Mouse (Mus musculus) mesoderm, embryonic 11.5 days (tissue): ENCODE results near the gene Mrpl2.

Experiments
- DNase-seq: peaks from one replicate; pipeline ENCODE4 v3.0.0-alpha.2; 2012; ENCODE audit warnings: low read depth, low spot score

Mrpl2 gene

DNA sequence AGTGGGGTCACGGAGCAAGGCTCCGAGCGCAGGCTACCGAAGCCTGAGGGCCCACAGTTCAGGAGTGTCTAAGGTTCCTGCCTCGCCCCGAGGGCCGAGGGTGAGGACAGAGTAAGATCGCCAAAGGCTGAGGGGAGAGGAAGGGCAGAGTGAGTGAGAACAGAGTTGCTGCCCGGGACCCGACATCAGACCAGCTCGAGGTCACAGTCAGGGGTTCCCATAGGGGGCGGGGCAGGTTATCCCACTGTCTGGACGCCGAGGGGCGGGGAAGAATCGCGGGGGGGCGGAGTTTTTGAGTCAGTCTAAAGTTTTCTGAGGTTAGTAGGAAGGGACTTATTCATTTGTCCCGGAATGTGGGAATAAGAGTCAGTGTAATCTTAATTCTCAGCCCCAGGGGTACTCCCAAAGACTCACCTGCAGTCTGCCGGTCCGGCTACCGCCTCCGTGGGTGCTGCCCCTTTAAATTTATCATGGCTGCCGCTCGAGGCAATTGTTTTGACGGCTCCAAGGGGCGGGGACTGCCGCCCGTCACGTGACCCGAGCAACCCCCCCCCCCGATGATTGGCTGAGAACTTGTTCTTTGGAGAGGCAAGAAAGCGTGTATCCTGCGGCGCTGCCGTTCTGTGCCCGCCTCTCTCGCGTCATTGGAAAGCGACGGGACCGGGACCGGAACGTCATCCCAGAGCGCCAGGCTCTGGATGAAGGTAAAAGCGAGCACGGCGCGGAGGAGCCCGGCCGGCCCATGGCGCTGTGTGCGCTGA lies at the start of gene Mrpl2, which contains the start of gene Klc4:
Gene Mrpl2, plus strand, starts transcription at position 669 of the 761 bp plus-strand sequence.
Gene Klc4, minus strand, starts transcription at position 462 of the 761 bp plus-strand sequence.
- peak; percentile 99 for DNase-seq

DNA sequence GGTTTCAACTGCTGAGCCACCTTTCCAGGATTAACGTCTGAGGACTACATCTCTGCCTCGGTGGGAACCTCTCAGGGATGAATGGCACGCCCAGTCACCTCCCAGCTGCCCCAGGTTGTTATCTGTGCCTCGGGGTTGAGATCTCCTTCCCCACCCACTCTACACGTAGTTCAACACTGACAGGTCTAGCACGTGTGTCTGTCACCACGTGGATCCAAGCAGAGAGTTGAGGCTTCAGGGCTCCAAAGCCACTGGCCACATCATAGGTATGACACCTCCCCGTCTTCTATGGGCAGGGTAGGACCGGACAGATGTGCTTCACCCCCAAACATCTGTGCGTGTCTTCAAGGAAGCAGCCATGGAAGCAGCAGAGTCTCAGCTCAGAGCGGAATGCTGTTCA lies 48.1 kb upstream of the Mrpl2 start:
- DNase-seq: no peak

DNA sequence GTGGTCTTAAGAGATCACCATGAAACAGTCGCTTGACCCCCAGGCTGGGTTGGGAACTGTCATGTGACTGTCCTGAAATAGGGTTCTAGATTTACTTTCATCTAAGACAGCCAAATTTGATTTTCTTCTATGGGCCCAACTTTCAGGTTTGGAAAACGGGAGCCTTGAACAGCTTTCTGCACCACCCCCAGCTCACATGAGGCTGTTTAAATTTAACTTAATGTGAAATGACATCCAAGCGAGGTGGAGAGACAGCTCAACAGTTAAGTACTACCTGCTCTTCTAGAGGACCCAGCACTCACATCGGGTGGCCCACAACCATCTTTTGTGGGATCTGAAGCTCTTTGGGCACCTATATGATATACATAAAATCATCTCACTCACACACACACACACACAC lies 47.1 kb upstream of the Mrpl2 start:
- DNase-seq: no peak

DNA sequence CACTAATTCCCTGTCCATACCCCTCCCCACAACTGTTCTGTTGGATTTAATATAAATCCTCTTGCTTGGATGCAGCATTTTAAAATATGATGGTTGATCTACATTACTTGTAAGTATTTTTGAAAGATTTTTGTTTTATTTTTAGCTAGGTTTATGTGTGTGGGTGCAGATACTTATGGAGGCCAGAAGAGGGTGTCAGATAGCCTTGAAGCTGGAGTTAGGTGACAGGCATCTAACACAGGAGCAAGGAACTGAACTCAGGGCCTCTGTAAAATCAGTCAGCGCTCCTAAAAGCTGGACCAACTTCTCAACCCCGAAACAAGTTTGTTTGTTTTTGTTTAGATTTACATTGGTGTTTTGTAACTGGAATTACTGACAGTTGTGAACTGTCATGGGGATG lies 45.5 kb upstream of the Mrpl2 start:
- DNase-seq: no peak

DNA sequence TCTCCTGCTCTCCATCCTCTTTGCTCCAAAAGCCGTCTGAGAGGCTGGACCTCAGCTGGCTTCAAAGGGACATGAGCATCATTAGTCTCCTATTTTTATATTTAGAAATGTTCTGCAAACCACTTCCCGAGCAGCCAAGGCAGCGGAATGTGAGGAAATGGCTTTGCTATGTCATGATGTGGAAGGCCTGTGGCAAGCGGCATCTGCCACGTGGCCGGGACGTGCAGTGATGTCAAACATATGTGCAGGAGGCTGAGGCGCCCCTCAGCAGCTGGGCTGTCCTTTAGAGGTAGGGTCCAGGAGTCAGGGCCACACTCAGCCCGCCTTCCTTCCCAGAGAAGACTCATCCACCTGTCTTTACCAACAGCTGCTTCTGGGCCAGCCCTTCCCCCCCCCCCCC lies 43.8 kb upstream of the Mrpl2 start:
- DNase-seq: peak; percentile 51

DNA sequence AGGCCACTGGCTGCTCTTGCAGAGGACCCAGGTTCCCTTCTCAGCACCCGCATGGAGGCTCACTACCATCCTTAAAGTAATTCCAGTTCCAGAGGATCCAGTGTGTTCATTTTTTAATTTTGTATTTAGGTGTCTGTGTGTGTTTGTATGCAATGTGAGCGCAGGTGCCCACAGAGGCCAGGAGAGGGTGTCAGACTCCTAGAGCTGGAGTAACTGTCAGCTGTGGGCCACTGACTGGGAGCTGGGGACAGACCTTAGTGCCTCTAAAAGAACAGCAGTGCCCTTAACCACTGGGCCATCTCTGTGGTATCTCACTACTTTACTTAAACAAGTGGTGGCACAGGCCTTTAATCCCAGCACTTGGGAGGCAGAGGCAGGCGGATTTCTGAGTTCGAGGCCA lies 42.8 kb upstream of the Mrpl2 start:
- no peak for DNase-seq

DNA sequence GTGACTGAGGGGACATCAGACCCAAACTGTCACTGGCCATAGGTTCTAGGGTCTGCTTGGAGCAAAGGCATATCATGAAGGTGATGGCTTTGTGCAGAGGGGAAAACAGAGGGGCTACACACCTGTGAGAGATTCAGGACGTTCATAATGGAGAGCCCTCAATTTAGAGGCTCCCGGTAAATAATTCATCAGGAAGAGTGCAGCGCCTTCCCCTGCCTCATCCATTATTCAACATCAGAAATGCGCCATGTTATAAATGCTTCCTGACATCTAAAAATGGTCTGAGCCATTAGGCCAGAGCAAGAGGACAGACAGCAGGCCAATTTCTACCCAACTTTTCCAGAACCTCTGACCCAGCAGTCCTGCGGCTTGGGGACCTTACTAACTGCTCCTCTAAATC lies 40.9 kb upstream of the Mrpl2 start:
- DNase-seq: no peak

DNA sequence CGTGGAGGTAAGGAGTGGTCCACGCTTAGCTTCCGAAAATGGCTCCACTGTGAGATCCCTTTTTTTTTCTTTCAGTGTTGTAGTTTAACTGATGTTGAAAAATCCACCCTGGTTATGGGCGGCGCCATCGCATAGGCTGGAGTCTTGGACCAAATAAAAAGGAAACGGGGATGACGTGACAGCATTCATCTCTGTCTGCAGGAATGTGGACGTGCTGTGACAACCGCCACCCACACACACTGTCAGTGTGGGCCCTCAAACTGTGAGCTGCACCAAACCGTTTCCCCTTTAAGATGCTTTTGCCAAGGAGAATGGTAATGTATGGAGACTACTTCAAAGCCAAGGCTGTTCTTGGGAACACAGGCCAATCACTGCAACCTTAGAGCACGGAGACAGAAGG lies 40.0 kb upstream of the Mrpl2 start:
- no peak for DNase-seq

DNA sequence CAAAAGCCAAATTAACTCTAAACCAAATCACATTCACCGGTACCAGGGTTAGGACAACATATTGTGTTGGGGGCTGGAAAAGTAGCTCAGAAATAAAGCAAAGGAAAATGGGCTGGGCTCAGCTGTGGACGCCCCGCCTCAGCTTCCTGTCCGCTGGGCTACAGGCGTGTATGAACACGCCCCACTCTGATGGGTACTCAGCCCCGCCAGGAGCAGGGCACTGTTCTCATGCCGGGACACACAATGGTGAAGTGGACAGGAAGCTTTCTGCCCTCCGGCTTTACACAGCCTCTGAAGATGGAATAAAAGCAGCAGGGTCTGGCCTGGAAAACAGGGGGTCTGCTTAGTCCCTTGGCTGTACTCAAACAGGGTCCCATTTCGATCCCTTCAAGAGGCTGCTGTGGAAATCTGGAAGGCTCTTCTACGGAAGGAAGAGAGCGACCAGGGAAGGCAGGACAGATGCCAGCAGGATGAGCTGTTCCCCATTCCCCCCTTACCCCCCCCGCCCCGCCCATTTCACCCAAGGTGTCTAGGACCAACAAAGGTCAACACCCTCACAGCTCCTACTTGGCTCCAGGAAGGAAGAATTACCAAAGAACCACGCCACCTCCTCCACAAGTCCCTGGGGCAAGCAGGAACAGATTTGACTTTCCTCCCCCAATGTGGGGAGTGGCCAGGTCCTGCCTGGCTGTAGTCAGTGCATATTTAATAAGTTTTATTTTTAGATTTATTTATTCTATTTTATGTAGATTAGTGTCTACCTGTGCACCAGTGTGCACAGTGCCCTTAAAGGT lies 36.1 kb upstream of the Mrpl2 start:
- no peak for DNase-seq

DNA sequence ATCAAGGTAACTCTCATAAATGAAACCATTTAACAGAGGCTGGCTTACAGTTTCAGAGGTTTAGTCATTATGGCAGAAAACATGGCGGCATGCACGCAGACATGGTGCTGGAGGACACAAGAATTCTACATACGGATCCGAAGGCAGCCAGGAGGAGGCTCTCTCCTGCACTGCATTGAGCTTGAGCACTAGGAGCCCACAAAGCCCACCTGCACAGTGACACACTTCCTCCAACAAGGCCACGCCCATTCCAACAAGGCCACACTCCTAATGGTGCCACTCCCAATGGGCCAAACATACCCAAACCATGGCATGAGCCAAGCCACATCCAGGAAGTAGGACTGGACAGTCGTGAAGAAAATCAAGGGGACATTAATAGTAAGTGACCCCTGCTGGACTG lies 34.7 kb upstream of the Mrpl2 start:
- DNase-seq: no peak

DNA sequence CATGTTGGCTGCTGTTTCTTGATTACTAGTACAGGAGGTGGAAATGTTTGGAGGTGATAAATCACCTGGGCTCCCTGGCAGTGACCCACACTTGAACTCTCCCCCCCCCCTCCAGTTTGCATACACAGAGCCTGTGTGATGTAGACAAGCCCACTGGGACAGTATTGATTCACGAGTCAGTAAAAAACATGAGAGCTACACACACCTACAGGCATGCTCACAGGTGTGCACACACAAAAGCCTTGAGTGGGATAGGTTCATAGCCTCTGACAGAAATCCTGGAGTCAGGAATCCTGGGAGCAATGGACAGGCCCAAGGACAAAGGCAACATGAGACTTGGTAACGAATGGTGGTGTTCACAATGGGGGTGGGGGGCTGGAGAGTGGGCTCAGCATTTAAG lies 33.8 kb upstream of the Mrpl2 start:
- no peak for DNase-seq

DNA sequence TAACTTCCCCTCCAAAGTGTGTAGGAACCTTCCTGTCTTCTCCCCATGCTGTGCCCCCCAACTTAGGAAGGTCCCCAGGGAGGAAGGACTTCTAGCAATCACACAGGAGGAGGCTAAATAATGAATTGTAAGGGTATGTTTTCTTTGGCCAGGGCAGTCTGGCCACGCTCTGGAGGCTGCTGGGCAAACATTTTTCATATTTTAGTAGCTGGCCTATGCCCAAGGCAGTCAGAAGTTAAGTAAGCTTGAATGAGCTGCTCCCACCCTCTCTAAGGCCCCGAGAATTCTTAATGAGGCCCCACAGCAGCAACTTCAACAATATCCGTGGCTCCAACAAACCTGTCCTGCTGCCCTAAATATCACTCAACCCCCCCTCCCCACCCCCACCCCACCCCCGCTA lies 33.2 kb upstream of the Mrpl2 start:
- no peak for DNase-seq

DNA sequence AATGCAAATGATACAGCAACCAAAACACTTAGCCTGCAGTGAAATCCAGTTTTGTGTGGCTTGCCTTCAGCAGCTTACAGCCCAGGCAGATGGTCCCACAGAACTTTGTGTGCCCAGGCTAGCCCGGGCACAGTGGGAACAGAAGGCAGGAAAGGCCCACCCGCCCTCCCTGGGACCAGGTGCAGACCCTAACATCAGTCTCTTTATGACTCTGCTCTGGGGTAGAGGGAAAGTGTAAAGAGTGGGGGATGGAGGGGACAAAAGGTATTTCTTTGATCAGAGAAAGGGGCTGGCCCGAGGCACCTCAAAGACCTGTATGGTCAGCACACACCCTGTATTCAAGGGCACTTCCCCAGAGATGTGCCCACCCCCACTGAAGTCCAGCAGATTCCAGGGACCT lies 32.8 kb upstream of the Mrpl2 start:
- no peak for DNase-seq

DNA sequence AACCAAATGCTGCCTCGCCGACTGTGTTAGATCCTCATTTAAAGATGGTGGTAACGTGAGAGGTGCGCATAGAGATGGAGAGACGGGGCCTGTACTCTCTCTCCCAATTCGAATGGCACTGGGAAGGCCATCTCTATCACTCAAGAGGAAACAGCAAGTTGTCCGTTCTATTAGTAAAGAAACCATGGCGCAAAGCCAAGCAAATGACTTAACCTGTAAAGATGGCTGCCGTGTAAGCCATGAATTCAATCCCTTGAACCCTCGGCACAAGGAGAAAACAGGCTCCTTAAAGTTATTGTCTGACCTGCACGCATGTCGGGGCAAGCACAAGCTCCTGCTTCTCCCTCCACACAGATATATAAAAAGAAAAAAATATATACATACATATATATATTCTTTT lies 28.2 kb upstream of the Mrpl2 start:
- no peak for DNase-seq

DNA sequence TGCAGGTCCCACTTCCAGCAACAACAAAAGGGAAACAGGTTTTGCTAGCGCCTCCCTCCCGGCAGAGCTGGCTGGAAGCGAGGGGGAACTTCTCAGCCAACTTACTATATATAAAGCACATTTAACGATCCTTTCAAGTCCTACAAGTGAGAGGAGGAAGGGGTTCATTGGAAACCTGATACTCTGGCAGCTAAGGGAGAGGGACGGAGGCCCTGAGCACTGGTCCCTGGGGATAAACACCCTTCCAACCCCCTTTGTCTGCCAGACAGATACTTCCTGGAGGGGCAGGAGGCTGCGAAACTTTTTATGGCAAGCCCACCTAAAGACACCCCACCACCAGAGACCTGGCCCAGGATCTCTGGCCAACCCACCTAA lies 27.6 kb upstream of the Mrpl2 start:
- DNase-seq: peak; percentile 49

DNA sequence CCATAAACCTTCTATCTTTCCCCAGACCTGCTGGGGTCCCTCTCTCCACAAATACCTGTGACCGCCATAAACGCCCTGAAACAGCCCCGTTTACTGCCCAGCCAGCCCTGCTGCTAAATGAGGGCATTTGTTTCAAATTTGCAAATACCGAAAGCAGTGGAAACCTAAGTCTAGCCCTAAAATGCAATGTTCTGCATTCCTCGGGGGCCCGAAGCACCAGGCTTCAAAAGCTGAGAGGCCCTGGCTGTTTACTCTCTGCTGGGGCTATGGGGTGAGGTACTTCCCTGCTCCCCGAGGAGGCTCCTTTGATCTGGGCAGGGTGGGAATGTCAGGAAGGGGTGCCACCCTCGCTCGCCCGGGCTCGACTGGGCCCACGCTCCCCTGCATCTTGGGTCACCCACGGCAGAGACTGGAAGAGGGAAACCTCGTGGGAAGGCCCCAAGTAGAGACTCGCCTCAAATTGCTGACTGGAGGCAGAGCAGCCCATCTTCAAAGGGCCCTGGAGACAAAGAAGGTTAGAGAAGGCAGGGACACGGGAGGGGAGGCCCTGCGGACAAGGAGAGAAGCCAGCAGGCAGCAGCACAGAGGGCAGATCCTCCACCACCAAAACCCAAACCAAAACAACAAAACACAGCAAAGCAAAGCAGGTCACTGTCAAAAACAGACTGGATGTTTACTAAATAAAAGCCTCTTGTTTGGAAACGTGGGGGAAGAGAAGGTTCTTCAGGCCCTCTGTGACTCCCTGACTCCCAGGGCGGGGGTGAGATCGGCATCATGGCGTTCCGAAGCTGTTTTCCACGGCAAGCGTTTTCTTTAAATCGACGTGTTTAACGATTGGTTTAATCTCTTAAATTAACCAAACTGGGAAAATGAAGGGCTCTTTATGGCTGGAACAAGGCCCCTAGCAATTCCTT lies 27.0 kb upstream of the Mrpl2 start:
- DNase-seq: no peak

DNA sequence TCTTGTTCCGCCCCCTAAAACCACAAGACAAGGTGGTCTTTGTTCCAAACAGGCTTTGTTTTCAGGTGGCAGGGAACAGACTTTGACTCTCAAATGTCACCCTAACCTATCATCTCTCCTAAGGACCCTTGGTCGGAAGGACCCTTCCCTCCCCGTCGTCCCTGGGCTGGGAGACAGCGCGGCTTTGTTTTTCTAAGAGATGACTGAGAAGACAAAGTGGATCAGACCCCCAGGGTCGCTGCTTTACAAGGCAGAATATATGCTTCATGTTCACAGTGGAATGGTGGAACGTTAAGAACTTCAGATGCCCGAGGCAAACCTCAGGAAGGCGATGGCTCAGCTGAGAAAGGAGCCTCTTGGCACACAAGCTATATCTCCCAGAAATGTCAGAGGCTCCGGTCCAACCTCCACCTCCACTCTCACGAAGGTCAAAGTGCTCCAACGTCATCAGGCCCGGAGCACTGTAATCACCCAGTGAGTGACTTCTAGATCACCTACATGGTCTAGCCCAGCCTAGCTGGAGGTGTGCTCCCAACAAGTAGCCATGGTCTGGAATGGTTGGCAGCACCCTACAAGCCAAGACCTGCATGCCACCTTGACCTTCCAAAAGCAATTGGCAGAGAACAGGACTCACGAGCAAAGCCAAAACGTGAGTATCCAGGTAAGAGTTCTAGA lies 26.2 kb upstream of the Mrpl2 start:
- DNase-seq: no peak

DNA sequence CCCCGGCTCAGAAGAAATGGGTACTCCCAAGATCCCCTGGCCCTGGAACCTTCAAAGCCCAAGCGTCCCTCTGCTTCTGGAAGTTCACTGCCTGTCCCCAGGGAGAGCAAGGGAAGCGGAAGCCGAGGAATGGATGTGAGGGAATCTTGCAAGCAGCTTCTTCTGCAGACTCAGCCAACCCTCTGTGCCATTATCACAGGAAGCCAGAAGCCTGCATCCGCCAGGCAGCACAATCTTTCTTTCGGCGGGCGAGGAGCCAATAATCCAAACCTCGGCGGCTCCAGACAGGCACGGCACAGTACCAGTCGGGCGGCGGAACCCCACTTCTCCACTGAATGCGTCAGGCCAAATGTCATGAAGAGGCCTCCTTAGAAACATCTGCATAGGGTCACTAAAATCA lies 24.7 kb upstream of the Mrpl2 start:
- no peak for DNase-seq

DNA sequence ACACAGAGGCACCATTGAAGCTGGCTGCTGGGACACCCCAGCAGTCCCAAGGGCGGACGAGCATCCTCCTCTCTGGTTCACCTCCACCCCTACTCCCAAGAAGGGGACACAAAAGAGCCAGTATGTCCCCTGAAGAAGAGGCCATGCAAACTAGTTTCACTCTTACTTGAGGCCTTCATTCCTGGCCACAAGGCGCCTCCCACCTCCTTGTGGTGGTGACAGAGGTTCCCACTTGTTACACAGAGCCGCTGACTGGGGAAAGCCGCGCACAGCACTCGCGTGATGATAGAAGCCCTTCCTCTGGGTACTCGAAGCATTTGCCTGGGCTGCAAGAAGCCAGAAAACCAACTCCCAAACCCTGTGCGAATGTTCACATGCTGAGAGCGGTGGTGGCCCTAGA lies 23.8 kb upstream of the Mrpl2 start:
- DNase-seq: no peak

DNA sequence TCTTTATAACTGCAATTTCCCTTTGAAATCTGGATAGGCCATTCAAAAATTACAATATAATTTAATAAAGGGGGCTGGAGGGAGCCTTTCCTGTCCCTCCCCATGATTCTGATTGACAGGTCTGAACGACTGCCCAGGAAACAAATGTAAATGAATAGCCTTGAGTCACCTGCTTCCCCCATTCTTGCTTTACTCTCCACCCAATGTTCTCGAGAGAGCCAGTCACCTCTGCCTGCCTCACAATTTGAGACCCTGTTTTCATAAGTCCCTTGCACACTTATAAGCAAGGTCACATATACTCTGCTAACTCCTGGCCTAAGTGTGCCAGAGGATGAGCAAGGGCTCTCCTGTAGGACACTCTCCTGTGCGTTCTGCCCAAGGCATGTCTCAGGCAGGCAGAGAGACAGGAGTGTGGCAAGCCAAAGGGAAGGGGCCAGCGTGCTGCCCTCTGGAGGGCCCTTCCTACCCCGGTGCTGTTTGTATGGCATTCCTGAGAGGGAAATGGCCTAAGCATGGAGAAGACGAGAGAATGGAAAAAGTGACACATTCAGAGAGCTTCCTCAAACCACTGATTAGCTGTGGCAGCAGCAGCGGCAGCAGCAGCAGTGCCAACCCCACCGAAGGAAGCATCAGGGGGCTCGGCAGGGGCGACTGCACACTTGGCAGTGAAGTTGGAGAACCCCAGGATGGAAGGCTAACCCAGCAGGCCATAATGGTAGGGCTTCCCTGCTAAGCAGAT lies 22.0 kb upstream of the Mrpl2 start:
- DNase-seq: no peak

DNA sequence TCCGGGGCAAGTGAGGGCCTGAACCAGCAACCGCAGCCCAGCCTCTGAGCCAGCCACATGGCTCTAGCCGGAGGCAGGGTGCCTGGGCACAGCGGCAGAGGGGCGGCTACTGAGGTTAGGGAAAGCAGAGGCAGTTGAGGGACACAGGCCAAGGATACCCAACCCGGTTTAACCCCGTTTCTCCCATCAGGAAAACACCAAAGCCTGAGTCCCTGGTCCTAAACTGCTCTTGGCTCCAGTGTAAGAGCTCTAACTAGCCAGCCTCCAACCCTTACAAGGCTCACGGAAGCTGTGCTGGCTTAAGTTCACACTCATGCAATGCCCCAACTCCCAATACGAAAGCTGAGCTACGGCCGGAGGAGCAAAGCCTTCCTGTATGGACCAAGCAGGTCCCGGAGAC lies 21.4 kb upstream of the Mrpl2 start:
- DNase-seq: no peak
